Mouse (Mus musculus) ZHBTc4 (cell line): Measurements from ENCODE around the gene Fndc5.

Source experiments
- DNase-seq: peaks from one replicate; pipeline ENCODE4 v3.0.0-alpha.2; 2011; ENCODE audit warnings: low read depth, low spot score

Fndc5 gene

GRCm38 (mm10) chr4:129146392-129146791 lies 9.6 kb downstream of the Fndc5 start:
- DNase-seq, result no peak

GRCm38 (mm10) chr4:129147552-129148103 lies 10.8 kb downstream of the Fndc5 start:
- DNase-seq, result no peak

- DNase-seq, result no peak
Measured at GRCm38 (mm10) chr4:129149321-129149720, 12.5 kb downstream of the Fndc5 start.

GRCm38 (mm10) chr4:129151276-129151811 lies 14.5 kb downstream of the Fndc5 start:
- DNase-seq, result no peak

- DNase-seq, result no peak
Measured at GRCm38 (mm10) chr4:129157541-129157940, 20.7 kb downstream of the Fndc5 start.

- no peak for DNase-seq
Measured at GRCm38 (mm10) chr4:129158549-129158948, 21.8 kb downstream of the Fndc5 start.

- DNase-seq, result no peak
Measured at GRCm38 (mm10) chr4:129161076-129161475, 24.3 kb downstream of the Fndc5 start.

- peak; percentile 90 for DNase-seq
Measured at GRCm38 (mm10) chr4:129161581-129162255, 24.9 kb downstream of the Fndc5 start.

GRCm38 (mm10) chr4:129172529-129172928 lies 35.7 kb downstream of the Fndc5 start:
- peak; percentile 38 for DNase-seq

- DNase-seq, result no peak
Measured at GRCm38 (mm10) chr4:129179560-129179959, 42.8 kb downstream of the Fndc5 start.

GRCm38 (mm10) chr4:129188041-129188659 lies 51.4 kb downstream of the Fndc5 start:
- DNase-seq, result no peak

- peak; percentile 85 for DNase-seq
Measured at GRCm38 (mm10) chr4:129188803-129189541, 52.2 kb downstream of the Fndc5 start.

- DNase-seq, result peak; percentile 99
Measured at GRCm38 (mm10) chr4:129189542-129190519, 53.0 kb downstream of the Fndc5 start, which contains the start of the genes S100pbp and Yars. Gene S100pbp, minus strand, starts transcription at chr4:129189727. Gene Yars, plus strand, starts transcription at chr4:129189760.

GRCm38 (mm10) chr4:129190538-129190937 lies 53.7 kb downstream of the Fndc5 start:
- DNase-seq, result no peak

- DNase-seq, result no peak
Measured at GRCm38 (mm10) chr4:129191691-129192090, 54.9 kb downstream of the Fndc5 start.
